Mouse (Mus musculus) G1E (cell line): ENCODE measurements at regions not wholly inside any gene's neighbourhood (a gene's known extent, or its start where the extent isn't known, plus 50 kb on each side); places are given as distances from the start of the nearest gene placed in this dataset.
"Not testable (repeated sequence)": the region's sequence is repeated elsewhere in the genome, so short reads cannot be mapped to it uniquely, and the experiment has no call there.

Experiments used
- CTCF ChIP-seq: IDR thresholded peaks from 2 replicates; pipeline ENCODE4 v1.5.1; 2012; ENCODE audit warnings: low read depth, low read length, inconsistent platforms, mixed read lengths
- GATA1 ChIP-seq: IDR thresholded peaks from 2 replicates; pipeline ENCODE4 v1.6.1; 2012; ENCODE audit warnings: borderline replicate concordance, low read length, inconsistent platforms, mixed read lengths
- POLR2AphosphoS5 ChIP-seq: IDR thresholded peaks from 2 replicates; pipeline ENCODE4 v1.6.1; 2012; ENCODE audit warnings: low read depth, low read length, inconsistent platforms; ENCODE audit not compliant: insufficient replicate concordance
- TAL1 ChIP-seq: conservative IDR thresholded peaks from 2 replicates; pipeline ENCODE4 v1.6.1; 2012; ENCODE audit warnings: low read depth, low read length, inconsistent platforms, mixed read lengths

DNA sequence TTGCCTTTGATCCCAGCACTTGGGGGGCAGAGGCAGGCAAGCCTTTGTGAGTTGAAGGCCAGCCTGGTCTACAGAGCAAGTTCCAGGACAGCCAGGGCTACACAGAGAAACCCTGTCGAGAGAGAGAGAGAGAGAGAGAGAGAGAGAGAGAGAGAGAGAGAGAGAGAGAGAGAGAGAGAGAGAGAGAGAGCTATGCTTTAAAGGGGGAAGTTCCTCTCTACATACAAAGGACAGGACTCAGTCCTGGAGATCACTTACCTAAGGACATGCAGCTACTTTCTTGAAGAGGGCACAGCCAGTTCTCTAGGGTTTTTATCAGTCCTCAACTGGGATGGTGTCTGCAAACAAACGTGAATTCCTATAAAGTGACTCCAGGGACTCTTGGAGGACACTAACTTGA is 92.3 kb downstream of the Otx2 start:
- TF ChIP-seq CTCF, GATA1, TAL1, POLR2AphosphoS5: not testable (repeated sequence)
